Comparison of ENCODE assay signal across 11 mouse cellular contexts in the genomic region with DNA sequence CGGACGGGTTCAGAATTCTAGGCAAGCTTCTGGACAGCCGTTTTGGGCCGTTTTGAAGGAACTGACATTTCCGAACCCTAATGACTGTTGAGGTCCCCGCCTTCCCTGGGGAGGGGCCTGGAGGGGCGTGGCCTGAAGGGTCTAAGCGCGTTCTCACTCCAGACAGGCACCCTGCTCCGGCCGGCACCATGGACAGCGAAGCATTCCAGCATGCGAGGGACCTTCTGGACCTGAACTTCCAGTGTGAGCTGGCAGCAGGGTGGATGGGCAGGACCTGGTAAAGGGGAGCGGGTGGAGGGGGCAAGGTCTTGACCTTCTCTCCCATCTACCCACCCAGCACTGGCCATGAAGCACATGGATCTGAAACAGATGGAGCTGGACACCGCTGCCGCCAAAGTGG. TPM values are rescaled to one million over a fixed set of nuclear protein-coding genes. Genes with fewer than 3 reads are reported as not detected.
DNase-seq lines count a peak whose midpoint lies in the region; ATAC-seq lines count a peak whose summit lies in the region.
"Had no signal": no experiment of that assay in that cellular context is flagged by ENCODE, and none has a peak within 500 bp of the region (broad histone marks: within the 10 kb centered on the region; RNA-seq: fewer than 3 reads in every experiment).

No protein-coding gene starts in this region.

- intact Hi-C loops in heart, postnatal 25 days (cut with DNase I): no loop called here

- H3K27me3 ChIP-seq in kidney, embryonic 15.5 days: peaks cover 15% of the 10 kb centered on the region

- H3K36me3 ChIP-seq in kidney, embryonic 15.5 days: no peaks in the 10 kb centered on the region

- peak; percentile 27; the same call in 1 of the 2 replicates for ATAC-seq in kidney, embryonic 15.5 days (replicated peaks; ENCODE audit: low FRiP score)
- no peak for ATAC-seq in erythroblast, adult 5-6 weeks (replicated peaks; ENCODE audit: low FRiP score, poor library complexity, severe bottlenecking)
- ATAC-seq: CD4-positive, CD25-positive, alpha-beta regulatory T cell, adult 4 months had no signal

- H3K9me3 ChIP-seq in kidney, embryonic 15.5 days (replicated peaks): no peaks in the 10 kb centered on the region

- 15% methylated on average over 16 of the region's 16 CpGs for WGBS in kidney, embryonic 15.5 days

- H3K27ac ChIP-seq in kidney, embryonic 15.5 days: no peak overlapping the region
- H3K27ac ChIP-seq: heart, adult 2 months; liver, embryonic 14.5 days had no signal

- H3K4me1 ChIP-seq in kidney, embryonic 15.5 days: peaks cover 21% of the 10 kb centered on the region

- H3K4me3 ChIP-seq in kidney, embryonic 15.5 days (replicated peaks): no peak overlapping the region
- H3K4me3 ChIP-seq: heart, adult 2 months had no signal

- no peak overlapping the region for H3K9ac ChIP-seq in kidney, embryonic 15.5 days
- H3K9ac ChIP-seq: liver, embryonic 14.5 days had no signal

- no peak overlapping the region for H3K4me2 ChIP-seq in kidney, embryonic 15.5 days

- DNase-seq in heart, postnatal 4 days: peak; percentile 74
- DNase-seq in heart, postnatal 25 days (ENCODE audit: low spot score): no peak
- peak; percentile 49 for DNase-seq in adrenal gland, adult 8-10 months
- peak; percentile 86 for DNase-seq in lung, postnatal 10 days
- DNase-seq in layer of hippocampus, postnatal 10 days (ENCODE audit: low spot score in 2 of 2): no peak
- DNase-seq in natural killer cell, adult 2 months (ENCODE audit: low spot score in 2 of 2): no peak
- DNase-seq: heart, adult 2 months had no signal

RNA-seq across cellular contexts. Expression of gene Ppp1r13l, which starts 8.8 kb away (rescaled TPM):
- 10 to 100 TPM; 39.0 to 47.2 TPM for total RNA-seq in heart, postnatal 4 days (2021)
- 10 to 100 TPM; 36.5 to 40.5 TPM for total RNA-seq in heart, postnatal 25 days (2021)
- 10 to 100 TPM in 1 of 4 experiments, 1 to 10 TPM in 3; 6.4 to 12.5 (median 8.4) TPM for total RNA-seq in adrenal gland, adult 8-10 months (2022)
- polyA plus RNA-seq in kidney, embryonic 15.5 days (2015; fragmentation: Nextera tagmentation; extraction: Ambion mirVana): 5.5 and 5.8 TPM in 2 replicates
- total RNA-seq in layer of hippocampus, postnatal 10 days (2021): 1 to 10 TPM; 3.4 to 4.5 TPM
- total RNA-seq in erythroblast, adult 5-6 weeks (2015; ENCODE audit: low replicate concordance): 0.19 and 3.3 TPM in 2 replicates
- not detected in 2 replicates for total RNA-seq in erythroblast, adult 5-6 weeks (2017; ENCODE audit: low replicate concordance)
- polyA plus RNA-seq: CD4-positive, CD25-positive, alpha-beta regulatory T cell, adult 4 months had no signal

RNA-seq across cellular contexts. Expression of gene Cd3eap, which starts 9.1 kb away (rescaled TPM):
- 1 to 10 TPM; 9.0 to 9.5 TPM for total RNA-seq in heart, postnatal 4 days (2021)
- 1 to 10 TPM; 9.1 to 9.7 TPM for total RNA-seq in heart, postnatal 25 days (2021)
- total RNA-seq in adrenal gland, adult 8-10 months (2022): 10 to 100 TPM; 12.9 to 15.2 (median 13.5) TPM
- 27.0 and 28.3 TPM in 2 replicates for polyA plus RNA-seq in kidney, embryonic 15.5 days (2015; fragmentation: Nextera tagmentation; extraction: Ambion mirVana)
- 10 to 100 TPM; 17.6 to 18.1 TPM for total RNA-seq in layer of hippocampus, postnatal 10 days (2021)
- total RNA-seq in erythroblast, adult 5-6 weeks (2015; ENCODE audit: low replicate concordance): 1.2 and 1.9 TPM in 2 replicates
- 2.6 and 5.7 TPM in 2 replicates for total RNA-seq in erythroblast, adult 5-6 weeks (2017; ENCODE audit: low replicate concordance)

RNA-seq across cellular contexts. Expression of gene Ercc2, which starts 13.4 kb away (rescaled TPM):
- total RNA-seq in heart, postnatal 4 days (2021): 10 to 100 TPM; 13.8 to 18.6 TPM
- total RNA-seq in heart, postnatal 25 days (2021): 10 to 100 TPM; 10.8 to 12.6 TPM
- total RNA-seq in adrenal gland, adult 8-10 months (2022): 10 to 100 TPM; 31.0 to 44.8 (median 39.2) TPM
- polyA plus RNA-seq in kidney, embryonic 15.5 days (2015; fragmentation: Nextera tagmentation; extraction: Ambion mirVana): 16.0 and 19.5 TPM in 2 replicates
- total RNA-seq in layer of hippocampus, postnatal 10 days (2021): 10 to 100 TPM; 33.8 to 33.9 TPM
- total RNA-seq in erythroblast, adult 5-6 weeks (2015; ENCODE audit: low replicate concordance): 1.3 and 2.7 TPM in 2 replicates
- 11.4 and 18.0 TPM in 2 replicates for total RNA-seq in erythroblast, adult 5-6 weeks (2017; ENCODE audit: low replicate concordance)

RNA-seq across cellular contexts. Expression of gene Ercc1, which starts 23.8 kb away (rescaled TPM):
- 10 to 100 TPM; 42.4 to 43.5 TPM for total RNA-seq in heart, postnatal 4 days (2021)
- 10 to 100 TPM; 40.7 to 45.1 TPM for total RNA-seq in heart, postnatal 25 days (2021)
- 10 to 100 TPM; 32.4 to 56.3 (median 41.6) TPM for total RNA-seq in adrenal gland, adult 8-10 months (2022)
- 85.7 and 87.2 TPM in 2 replicates for polyA plus RNA-seq in kidney, embryonic 15.5 days (2015; fragmentation: Nextera tagmentation; extraction: Ambion mirVana)
- total RNA-seq in layer of hippocampus, postnatal 10 days (2021): 10 to 100 TPM; 43.1 to 43.9 TPM
- total RNA-seq in erythroblast, adult 5-6 weeks (2015; ENCODE audit: low replicate concordance): 8.6 and 8.8 TPM in 2 replicates
- total RNA-seq in erythroblast, adult 5-6 weeks (2017; ENCODE audit: low replicate concordance): 4.6 and 5.2 TPM in 2 replicates

RNA-seq across cellular contexts. Expression of gene Klc3, which starts 35.5 kb away (rescaled TPM):
- total RNA-seq in heart, postnatal 4 days (2021): under 1 TPM; 0.33 to 0.36 TPM
- total RNA-seq in heart, postnatal 25 days (2021): under 1 TPM; 0.23 to 0.31 TPM
- total RNA-seq in adrenal gland, adult 8-10 months (2022): 10 to 100 TPM in 1 of 4 experiments, 1 to 10 TPM in 2, under 1 TPM in 1; 0.61 to 13.6 (median 5.5) TPM
- 5.1 and 6.3 TPM in 2 replicates for polyA plus RNA-seq in kidney, embryonic 15.5 days (2015; fragmentation: Nextera tagmentation; extraction: Ambion mirVana)
- 1 to 10 TPM; 1.7 to 1.8 TPM for total RNA-seq in layer of hippocampus, postnatal 10 days (2021)
- not detected in 2 replicates for total RNA-seq in erythroblast, adult 5-6 weeks (2015; ENCODE audit: low replicate concordance)
- total RNA-seq in erythroblast, adult 5-6 weeks (2017; ENCODE audit: low replicate concordance): not detected in 2 replicates

Comparison
In these comparisons a context has a peak if more than half of its experiments do, and no peak if none do; other contexts are left out.
1. DNase-seq: peak in heart, postnatal 4 days (single experiment), adrenal gland, adult 8-10 months (single experiment) and lung, postnatal 10 days (single experiment); none in heart, postnatal 25 days (single experiment), layer of hippocampus, postnatal 10 days (0 of 2) and natural killer cell, adult 2 months (0 of 2).